Mouse (Mus musculus): ENCODE results near the gene Fank1. TPM values are rescaled to one million over a fixed set of nuclear protein-coding genes. Genes with fewer than 3 reads are reported as not detected.

Fank1 gene
- polyA plus RNA-seq, 1 experiment = not detected

GRCm38 (mm10) chr7:133792771-133793170, 16.1 kb downstream of the Fank1 start:
- 53% methylated on average over 1 of the region's 1 CpGs for whole genome bisulfite sequencing
- no peaks in the 10 kb centered on the region for H3K4me1 ChIP-seq (ENCODE audit: control insufficient read depth, insufficient read depth, low read length)

GRCm38 (mm10) chr7:133793248-133794131, 16.8 kb downstream of the Fank1 start:
- no peak overlapping the region for H3K27ac ChIP-seq (ENCODE audit: control insufficient read depth, insufficient read depth, low read depth, low read length, poor library complexity)
- no peak overlapping the region for H3K4me3 ChIP-seq (replicated peaks; ENCODE audit: control insufficient read depth, low read depth, low read length)
- H3K4me1 ChIP-seq (ENCODE audit: control insufficient read depth, insufficient read depth, low read length) = no peaks in the 10 kb centered on the region
- WGBS = 58% methylated on average over 10 of the region's 10 CpGs
- no peak for TF ChIP-seq POLR2A (IDR thresholded peaks at IDR 0.05; ENCODE audit: borderline replicate concordance, control insufficient read depth, low read depth, low read length)
- TF ChIP-seq CTCF (IDR thresholded peaks at IDR 0.05; ENCODE audit: control insufficient read depth, insufficient read depth, low read length) = no peak

More at GRCm38 (mm10) chr7:133792771-133793170, 16.1 kb downstream of the Fank1 start:
- TF ChIP-seq POLR2A (IDR thresholded peaks at IDR 0.05; ENCODE audit: borderline replicate concordance, control insufficient read depth, low read depth, low read length) = no peak
- no peak for TF ChIP-seq CTCF (IDR thresholded peaks at IDR 0.05; ENCODE audit: control insufficient read depth, insufficient read depth, low read length)
- Histone ChIP-seq H3K27ac (ENCODE audit: control insufficient read depth, insufficient read depth, low read depth, low read length, poor library complexity) (no peak overlapping the region), H3K4me3 (replicated peaks; ENCODE audit: control insufficient read depth, low read depth, low read length) (no peak overlapping the region)

GRCm38 (mm10) chr7:133794720-133795119, 18.1 kb downstream of the Fank1 start:
- no peak overlapping the region for H3K4me3 ChIP-seq (replicated peaks; ENCODE audit: control insufficient read depth, low read depth, low read length)
- TF ChIP-seq CTCF (IDR thresholded peaks at IDR 0.05; ENCODE audit: control insufficient read depth, insufficient read depth, low read length) (no peak), POLR2A (IDR thresholded peaks at IDR 0.05; ENCODE audit: borderline replicate concordance, control insufficient read depth, low read depth, low read length) (no peak)
- WGBS = 82% methylated on average over 2 of the region's 2 CpGs
- H3K4me1 ChIP-seq (ENCODE audit: control insufficient read depth, insufficient read depth, low read length) = no peaks in the 10 kb centered on the region
- H3K27ac ChIP-seq (ENCODE audit: control insufficient read depth, insufficient read depth, low read depth, low read length, poor library complexity) = no peak overlapping the region

- Histone ChIP-seq H3K4me1 (ENCODE audit: control insufficient read depth, insufficient read depth, low read length) (no peaks in the 10 kb centered on the region), H3K4me3 (replicated peaks; ENCODE audit: control insufficient read depth, low read depth, low read length) (no peak overlapping the region), H3K27ac (ENCODE audit: control insufficient read depth, insufficient read depth, low read depth, low read length, poor library complexity) (no peak overlapping the region)
- TF ChIP-seq CTCF (IDR thresholded peaks at IDR 0.05; ENCODE audit: control insufficient read depth, insufficient read depth, low read length) = no peak
- no peak for TF ChIP-seq POLR2A (IDR thresholded peaks at IDR 0.05; ENCODE audit: borderline replicate concordance, control insufficient read depth, low read depth, low read length)
- whole genome bisulfite sequencing = 77% methylated on average over 5 of the region's 5 CpGs
Observed at GRCm38 (mm10) chr7:133799928-133800327, 23.3 kb downstream of the Fank1 start.

- no peaks in the 10 kb centered on the region for H3K4me1 ChIP-seq (ENCODE audit: control insufficient read depth, insufficient read depth, low read length)
- H3K4me3 ChIP-seq (replicated peaks; ENCODE audit: control insufficient read depth, low read depth, low read length) = no peak overlapping the region
- WGBS = 62% methylated on average over 6 of the region's 6 CpGs
- H3K27ac ChIP-seq (ENCODE audit: control insufficient read depth, insufficient read depth, low read depth, low read length, poor library complexity) = no peak overlapping the region
- TF ChIP-seq POLR2A (IDR thresholded peaks at IDR 0.05; ENCODE audit: borderline replicate concordance, control insufficient read depth, low read depth, low read length) = no peak
- TF ChIP-seq CTCF (IDR thresholded peaks at IDR 0.05; ENCODE audit: control insufficient read depth, insufficient read depth, low read length) = no peak
Observed at GRCm38 (mm10) chr7:133801823-133802222, 25.2 kb downstream of the Fank1 start.

GRCm38 (mm10) chr7:133805614-133806175, 29.0 kb downstream of the Fank1 start:
- Histone ChIP-seq H3K4me1 (ENCODE audit: control insufficient read depth, insufficient read depth, low read length) (no peaks in the 10 kb centered on the region), H3K27ac (ENCODE audit: control insufficient read depth, insufficient read depth, low read depth, low read length, poor library complexity) (no peak overlapping the region), H3K4me3 (replicated peaks; ENCODE audit: control insufficient read depth, low read depth, low read length) (no peak overlapping the region)
- peak; percentile 63 for TF ChIP-seq CTCF (IDR thresholded peaks at IDR 0.05; ENCODE audit: control insufficient read depth, insufficient read depth, low read length)
- TF ChIP-seq POLR2A (IDR thresholded peaks at IDR 0.05; ENCODE audit: borderline replicate concordance, control insufficient read depth, low read depth, low read length) = no peak
- WGBS = 48% methylated on average over 7 of the region's 7 CpGs

- Histone ChIP-seq H3K27ac (ENCODE audit: control insufficient read depth, insufficient read depth, low read depth, low read length, poor library complexity) (no peak overlapping the region), H3K4me1 (ENCODE audit: control insufficient read depth, insufficient read depth, low read length) (no peaks in the 10 kb centered on the region), H3K4me3 (replicated peaks; ENCODE audit: control insufficient read depth, low read depth, low read length) (no peak overlapping the region)
- TF ChIP-seq CTCF (IDR thresholded peaks at IDR 0.05; ENCODE audit: control insufficient read depth, insufficient read depth, low read length) = no peak
- TF ChIP-seq POLR2A (IDR thresholded peaks at IDR 0.05; ENCODE audit: borderline replicate concordance, control insufficient read depth, low read depth, low read length) = no peak
- WGBS = 71% methylated on average over 7 of the region's 7 CpGs
Observed at GRCm38 (mm10) chr7:133812927-133813326, 36.3 kb downstream of the Fank1 start.

- H3K27ac ChIP-seq (ENCODE audit: control insufficient read depth, insufficient read depth, low read depth, low read length, poor library complexity) = no peak overlapping the region
- H3K4me3 ChIP-seq (replicated peaks; ENCODE audit: control insufficient read depth, low read depth, low read length) = no peak overlapping the region
- 69% methylated on average over 4 of the region's 4 CpGs for WGBS
- TF ChIP-seq CTCF (IDR thresholded peaks at IDR 0.05; ENCODE audit: control insufficient read depth, insufficient read depth, low read length) (no peak), POLR2A (IDR thresholded peaks at IDR 0.05; ENCODE audit: borderline replicate concordance, control insufficient read depth, low read depth, low read length) (no peak)
- no peaks in the 10 kb centered on the region for H3K4me1 ChIP-seq (ENCODE audit: control insufficient read depth, insufficient read depth, low read length)
Observed at GRCm38 (mm10) chr7:133813331-133813730, 36.7 kb downstream of the Fank1 start.

All from bone marrow, adult 2 months (tissue).